ENCODE assay signal across 7 mouse cellular contexts in the genomic region with DNA sequence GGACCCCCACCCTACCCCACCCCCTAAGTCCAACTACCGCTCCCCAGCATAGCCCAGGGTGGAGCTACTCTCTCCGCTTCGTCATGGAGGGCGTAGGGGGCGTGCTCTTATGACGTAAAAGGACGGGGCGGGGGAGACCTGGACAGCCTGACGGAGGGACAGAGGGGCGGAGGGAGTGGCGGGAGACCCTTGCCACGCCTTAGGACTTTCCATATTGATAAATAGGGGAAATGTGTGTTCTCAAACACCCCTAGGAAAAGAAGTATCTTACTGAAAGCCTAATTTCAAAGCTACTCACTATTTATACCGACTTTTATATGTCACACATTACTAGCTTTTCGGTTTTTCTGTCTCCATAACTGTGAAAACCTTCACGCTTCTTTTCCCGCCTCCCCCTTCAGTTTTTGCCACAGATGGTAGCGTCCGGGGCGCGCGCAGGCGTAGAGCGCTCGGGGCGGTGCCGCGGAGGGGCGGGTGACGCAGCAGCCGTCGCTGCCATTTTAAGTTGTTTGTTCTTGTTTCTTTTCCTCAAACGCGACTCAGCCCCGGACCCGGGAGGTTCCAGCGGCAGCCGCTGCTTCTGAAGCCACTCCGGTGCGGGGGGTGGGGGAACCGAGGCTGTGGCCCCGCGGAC. TPM values are rescaled to one million over a fixed set of nuclear protein-coding genes. Genes with fewer than 3 reads are reported as not detected.
A peak's percentile ranks its signal among the peaks of the same experiment; 100 is the strongest.
DNase-seq lines count a peak whose midpoint lies in the region; ATAC-seq lines count a peak whose summit lies in the region.

No protein-coding gene starts in this region.

- DNase-seq in adrenal gland, postnatal 10 days = peak; percentile 98
- DNase-seq in embryonic facial prominence, embryonic 10.5 days (ENCODE audit: low spot score) = peak; percentile 97
- DNase-seq in heart, adult 11 months = peak; percentile 100
- DNase-seq in kidney, adult 18-20 months = peak; percentile 97
- peak; percentile 97 for DNase-seq in limb, embryonic 11.5 days (ENCODE audit: low spot score)
- peak; percentile 98 for DNase-seq in midbrain, embryonic 14.5 days
- DNase-seq in spleen, adult 18-20 months = peak; percentile 95 to 97

- H3K4me1 ChIP-seq in embryonic facial prominence, embryonic 10.5 days = peaks cover 35% of the 10 kb centered on the region
- peaks cover 5% of the 10 kb centered on the region; the same call in 1 of the 2 replicates for H3K4me1 ChIP-seq in limb, embryonic 11.5 days (ENCODE audit: control insufficient read depth, insufficient read depth, low read length)
- H3K4me1 ChIP-seq in midbrain, embryonic 14.5 days (ENCODE audit: control insufficient read depth, insufficient read depth, low read length) = peaks cover 22% of the 10 kb centered on the region

- ATAC-seq in limb, embryonic 11.5 days (ENCODE audit: insufficient number of reproducible peaks, low FRiP score, low TSS enrichment, low read depth) = peak; percentile 97
- peak; percentile 97 for ATAC-seq in midbrain, embryonic 14.5 days (ENCODE audit: low FRiP score, low TSS enrichment)

- H3K9ac ChIP-seq in limb, embryonic 11.5 days (ENCODE audit: low read length) = peak overlapping the region; percentile 88
- H3K9ac ChIP-seq in midbrain, embryonic 14.5 days (replicated peaks; ENCODE audit: low read length) = peak overlapping the region; percentile 94

- no peaks in the 10 kb centered on the region for H3K9me3 ChIP-seq in embryonic facial prominence, embryonic 10.5 days
- H3K9me3 ChIP-seq in limb, embryonic 11.5 days (ENCODE audit: control insufficient read depth, low read length) = no peaks in the 10 kb centered on the region
- H3K9me3 ChIP-seq in midbrain, embryonic 14.5 days (ENCODE audit: control insufficient read depth, low read length) = no peaks in the 10 kb centered on the region

- peaks cover 13% of the 10 kb centered on the region for H3K36me3 ChIP-seq in embryonic facial prominence, embryonic 10.5 days (replicated peaks)
- H3K36me3 ChIP-seq in limb, embryonic 11.5 days (ENCODE audit: control insufficient read depth, insufficient read depth, low read length) = no peaks in the 10 kb centered on the region
- H3K36me3 ChIP-seq in midbrain, embryonic 14.5 days (ENCODE audit: control insufficient read depth, insufficient read depth, low read length) = peaks cover 4% of the 10 kb centered on the region; the same call in 1 of the 2 replicates

- H3K27me3 ChIP-seq in embryonic facial prominence, embryonic 10.5 days (replicated peaks; ENCODE audit: low read depth, poor library complexity, severe bottlenecking) = no peaks in the 10 kb centered on the region
- H3K27me3 ChIP-seq in limb, embryonic 11.5 days (ENCODE audit: control insufficient read depth, insufficient read depth, low read length) = no peaks in the 10 kb centered on the region
- H3K27me3 ChIP-seq in midbrain, embryonic 14.5 days (ENCODE audit: control insufficient read depth, insufficient read depth, low read length) = no peaks in the 10 kb centered on the region

- H3K4me2 ChIP-seq in limb, embryonic 11.5 days (ENCODE audit: low read depth, severe bottlenecking) = peak overlapping the region; percentile 91
- peak overlapping the region; percentile 67 for H3K4me2 ChIP-seq in midbrain, embryonic 14.5 days (ENCODE audit: low read length)

- H3K27ac ChIP-seq in embryonic facial prominence, embryonic 10.5 days (replicated peaks) = peak overlapping the region; percentile 97
- peak overlapping the region; percentile 98 for H3K27ac ChIP-seq in limb, embryonic 11.5 days (replicated peaks; ENCODE audit: low read depth, low read length)
- peak overlapping the region; percentile 98 for H3K27ac ChIP-seq in midbrain, embryonic 14.5 days (replicated peaks; ENCODE audit: low read depth, low read length)

- under 1% methylated on average over 42 of the region's 42 CpGs for WGBS in embryonic facial prominence, embryonic 10.5 days
- under 1% methylated on average over 42 of the region's 42 CpGs for WGBS in limb, embryonic 11.5 days
- WGBS in midbrain, embryonic 14.5 days = under 1% methylated on average over 42 of the region's 42 CpGs

- H3K4me3 ChIP-seq in embryonic facial prominence, embryonic 10.5 days = peak overlapping the region; percentile 99
- peak overlapping the region; percentile 98 for H3K4me3 ChIP-seq in limb, embryonic 11.5 days (ENCODE audit: low read depth, low read length)
- H3K4me3 ChIP-seq in midbrain, embryonic 14.5 days (replicated peaks; ENCODE audit: low read depth, low read length) = peak overlapping the region; percentile 99

RNA-seq across cellular contexts. Expression of a gene that starts 0.7 kb away (rescaled TPM):
- total RNA-seq in adrenal gland, postnatal 10 days (2021) = 100 to 1,000 TPM; 149 to 152 TPM
- polyA plus RNA-seq in embryonic facial prominence, embryonic 10.5 days (2016; fragmentation: Nextera tagmentation; extraction: Ambion mirVana) = 10.2 and 11.2 TPM in 2 replicates
- 18.4 and 20.4 TPM in 2 replicates for polyA plus RNA-seq in limb, embryonic 11.5 days (2014; fragmentation: Nextera tagmentation; extraction: Ambion mirVana)
- polyA plus RNA-seq in midbrain, embryonic 14.5 days (2014; fragmentation: Nextera tagmentation; extraction: Ambion mirVana) = 51.8 and 76.3 TPM in 2 replicates

RNA-seq across cellular contexts. Expression of a gene that starts 30.5 kb away (rescaled TPM):
- 100 to 1,000 TPM; 125 to 155 TPM for total RNA-seq in adrenal gland, postnatal 10 days (2021)
- polyA plus RNA-seq in embryonic facial prominence, embryonic 10.5 days (2016; fragmentation: Nextera tagmentation; extraction: Ambion mirVana) = 55.1 and 65.5 TPM in 2 replicates
- polyA plus RNA-seq in limb, embryonic 11.5 days (2014; fragmentation: Nextera tagmentation; extraction: Ambion mirVana) = 71.1 and 71.4 TPM in 2 replicates
- 40.3 and 46.3 TPM in 2 replicates for polyA plus RNA-seq in midbrain, embryonic 14.5 days (2014; fragmentation: Nextera tagmentation; extraction: Ambion mirVana)

RNA-seq across cellular contexts. Expression of a gene that starts 30.7 kb away (rescaled TPM):
- 10 to 100 TPM; 23.1 to 31.6 TPM for total RNA-seq in adrenal gland, postnatal 10 days (2021)
- 71.9 and 74.9 TPM in 2 replicates for polyA plus RNA-seq in embryonic facial prominence, embryonic 10.5 days (2016; fragmentation: Nextera tagmentation; extraction: Ambion mirVana)
- polyA plus RNA-seq in limb, embryonic 11.5 days (2014; fragmentation: Nextera tagmentation; extraction: Ambion mirVana) = 73.7 and 79.4 TPM in 2 replicates
- 36.4 and 40.4 TPM in 2 replicates for polyA plus RNA-seq in midbrain, embryonic 14.5 days (2014; fragmentation: Nextera tagmentation; extraction: Ambion mirVana)

RNA-seq across cellular contexts. Expression of a gene that starts 39.1 kb away (rescaled TPM):
- total RNA-seq in adrenal gland, postnatal 10 days (2021) = 10 to 100 TPM; 19.9 to 31.3 TPM
- polyA plus RNA-seq in embryonic facial prominence, embryonic 10.5 days (2016; fragmentation: Nextera tagmentation; extraction: Ambion mirVana) = 177 and 178 TPM in 2 replicates
- polyA plus RNA-seq in limb, embryonic 11.5 days (2014; fragmentation: Nextera tagmentation; extraction: Ambion mirVana) = 151 and 169 TPM in 2 replicates
- 16.0 and 24.1 TPM in 2 replicates for polyA plus RNA-seq in midbrain, embryonic 14.5 days (2014; fragmentation: Nextera tagmentation; extraction: Ambion mirVana)

RNA-seq across cellular contexts. Expression of a gene that starts 44.1 kb away (rescaled TPM):
- total RNA-seq in adrenal gland, postnatal 10 days (2021) = 1 to 10 TPM; 1.2 to 1.4 TPM
- polyA plus RNA-seq in embryonic facial prominence, embryonic 10.5 days (2016; fragmentation: Nextera tagmentation; extraction: Ambion mirVana) = 0.19 and 0.27 TPM in 2 replicates
- 0.09 and 0.11 TPM in 2 replicates for polyA plus RNA-seq in limb, embryonic 11.5 days (2014; fragmentation: Nextera tagmentation; extraction: Ambion mirVana)
- 3.5 and 4.2 TPM in 2 replicates for polyA plus RNA-seq in midbrain, embryonic 14.5 days (2014; fragmentation: Nextera tagmentation; extraction: Ambion mirVana)

Comparison
In these comparisons a context has a peak if more than half of its experiments do, and no peak if none do; other contexts are left out.
1. Peak in every context shown above with its lines: DNase-seq, ATAC-seq, H3K4me3 ChIP-seq and H3K27ac ChIP-seq.